Mouse (Mus musculus) limb, embryonic 11.5 days (tissue): ENCODE measurements at regions not wholly inside any gene's neighbourhood (a gene's known extent, or its start where the extent isn't known, plus 50 kb on each side); places are given as distances from the start of the nearest gene placed in this dataset.

Source experiments
- ATAC-seq: fragments of 200-750 bp; cut with Nextera tagmentation; 2 replicates; pipeline ENCODE4 v1.8.0; 2017; ENCODE audit warnings: low read depth; ENCODE audit not compliant: insufficient number of reproducible peaks, low FRiP score, low TSS enrichment
- DNase-seq: peaks from one replicate; pipeline ENCODE4 v3.0.0-alpha.2; 2015; ENCODE audit warnings: low spot score
- H3K27ac ChIP-seq: fragments of 300-500 bp; sonication (generic); replicated peaks from 2 replicates; pipeline ENCODE4 v1.5.1; 2014; ENCODE audit warnings: low read depth, mild to moderate bottlenecking, low read length
- H3K27me3 ChIP-seq: fragments of 300-500 bp; sonication (generic); 2 replicates; pipeline ENCODE4 v1.6.1; 2014; ENCODE audit warnings: mild to moderate bottlenecking, low read length, mixed read lengths; ENCODE audit not compliant: control insufficient read depth, insufficient read depth
- H3K36me3 ChIP-seq: fragments of 300-500 bp; sonication (generic); 2 replicates; pipeline ENCODE4 v1.6.1; 2014; ENCODE audit warnings: mild to moderate bottlenecking, low read length, moderate library complexity, mixed read lengths; ENCODE audit not compliant: control insufficient read depth, insufficient read depth
- H3K4me1 ChIP-seq: fragments of 300-500 bp; sonication (generic); 2 replicates; pipeline ENCODE4 v1.6.1; 2014; ENCODE audit warnings: low read length, mixed read lengths; ENCODE audit not compliant: control insufficient read depth, insufficient read depth
- H3K4me2 ChIP-seq: fragments of 300-500 bp; sonication (generic); 2 replicates; pipeline ENCODE4 v1.6.1; 2014; ENCODE audit warnings: low read depth, mild to moderate bottlenecking, moderate library complexity; ENCODE audit not compliant: severe bottlenecking
- H3K4me3 ChIP-seq: fragments of 300-500 bp; sonication (generic); 2 replicates; pipeline ENCODE4 v1.5.1; 2014; ENCODE audit warnings: low read depth, low read length
- H3K9ac ChIP-seq: fragments of 300-500 bp; sonication (generic); 2 replicates; pipeline ENCODE4 v1.6.1; 2014; ENCODE audit warnings: mild to moderate bottlenecking, low read length
- H3K9me3 ChIP-seq: fragments of 300-500 bp; sonication (generic); 2 replicates; pipeline ENCODE4 v1.6.1; 2016; ENCODE audit warnings: low read length; ENCODE audit not compliant: control insufficient read depth
- WGBS: fragments of 180-500 bp; shearing (Covaris S2); extraction: QIAGEN DNeasy Blood & Tissue Kit; methylation state at CpG from one replicate; pipeline ENCODE4 v1.1.7; 2014; 5-methylcytosine and 5-hydroxymethylcytosine counted together

- ATAC-seq (peak; percentile 91), DNase-seq (peak; percentile 84)
- Histone ChIP-seq H3K4me3 (no peak overlapping the region), H3K9ac (no peak overlapping the region), H3K27ac (no peak overlapping the region), H3K36me3 (no peaks in the 10 kb centered on the region), H3K4me1 (no peaks in the 10 kb centered on the region), H3K4me2 (no peak overlapping the region), H3K9me3 (no peaks in the 10 kb centered on the region), H3K27me3 (no peaks in the 10 kb centered on the region)
- WGBS: 11% methylated on average over 11 of the region's 11 CpGs
These were observed 57.0 kb upstream of the Siglech start for GRCm38 (mm10) chr7:55710872-55711558.
